Mouse (Mus musculus) hindlimb bud, embryonic 11.5 days (tissue): Measurements from ENCODE around the gene Cdh23.

ENCODE experiments used
- DNase-seq: peaks from one replicate; pipeline ENCODE4 v3.0.0-alpha.2; 2012; ENCODE audit warnings: low read depth, low spot score; ENCODE audit errors: extremely low spot score

Gene Cdh23

GRCm38 (mm10) chr10:60370601-60371061, 325.7 kb downstream of the Cdh23 start:
- DNase-seq: no peak

DNA sequence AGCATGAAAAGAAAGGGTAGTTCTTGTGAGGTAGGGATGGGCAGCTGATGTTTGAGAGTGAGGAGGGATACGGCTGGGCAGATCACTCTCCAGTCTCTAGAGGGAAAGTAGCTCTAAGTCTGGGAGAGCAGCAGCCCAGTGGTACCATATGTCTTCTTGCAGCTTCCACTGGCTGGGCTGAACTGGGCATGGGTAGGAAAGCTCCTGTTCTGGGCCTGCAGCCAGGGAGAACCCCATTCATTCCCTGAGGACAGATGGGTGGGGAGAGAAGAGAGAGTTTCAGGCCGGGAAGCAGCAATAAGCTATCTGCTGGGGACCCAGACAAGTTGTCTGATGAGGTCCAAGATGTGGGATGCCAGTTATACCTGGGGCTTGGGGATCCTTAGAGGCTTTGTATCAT, 326.2 kb downstream of the Cdh23 start:
- no peak for DNase-seq

GRCm38 (mm10) chr10:60369405-60369804, 326.9 kb downstream of the Cdh23 start:
- no peak for DNase-seq

DNA sequence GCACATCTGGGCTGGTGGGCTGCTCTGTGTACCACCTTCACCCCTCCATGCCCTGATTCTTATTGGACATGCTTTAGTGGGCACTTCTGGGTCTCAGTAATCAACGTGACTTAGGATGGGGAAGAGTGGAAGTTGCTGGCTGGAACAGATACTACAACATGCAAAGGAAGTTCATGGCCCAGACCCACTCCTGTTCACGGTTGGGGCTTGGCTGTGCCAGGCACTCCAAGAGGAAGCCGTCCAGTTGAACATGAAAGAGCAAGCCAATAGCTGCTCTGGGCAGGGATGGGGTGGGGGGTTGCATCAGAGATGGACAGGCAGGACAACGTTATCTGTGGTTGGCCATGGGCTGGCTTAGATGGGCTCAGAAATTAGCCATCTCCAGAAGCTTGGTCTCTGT, 328.4 kb downstream of the Cdh23 start:
- no peak for DNase-seq

DNA sequence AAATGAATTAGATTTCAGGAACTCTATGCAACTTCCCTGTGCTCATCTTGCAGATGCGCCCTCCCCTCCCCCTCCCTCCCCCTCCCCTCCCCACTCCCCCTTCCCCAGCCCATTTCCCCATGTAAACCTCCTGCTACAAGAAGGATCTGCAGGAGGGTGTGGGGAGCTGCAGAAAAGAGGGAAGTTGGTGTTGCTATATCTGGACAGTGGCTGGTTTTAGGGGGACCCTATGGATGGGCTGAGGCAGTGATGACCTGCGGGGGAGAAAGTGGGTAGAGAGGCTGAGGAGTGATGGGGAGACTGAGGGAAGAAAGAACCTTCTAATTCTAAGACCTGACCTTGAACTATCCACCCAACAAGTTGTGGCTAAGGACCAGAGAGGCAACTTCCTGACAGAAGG, 329.1 kb downstream of the Cdh23 start:
- no peak for DNase-seq

DNA sequence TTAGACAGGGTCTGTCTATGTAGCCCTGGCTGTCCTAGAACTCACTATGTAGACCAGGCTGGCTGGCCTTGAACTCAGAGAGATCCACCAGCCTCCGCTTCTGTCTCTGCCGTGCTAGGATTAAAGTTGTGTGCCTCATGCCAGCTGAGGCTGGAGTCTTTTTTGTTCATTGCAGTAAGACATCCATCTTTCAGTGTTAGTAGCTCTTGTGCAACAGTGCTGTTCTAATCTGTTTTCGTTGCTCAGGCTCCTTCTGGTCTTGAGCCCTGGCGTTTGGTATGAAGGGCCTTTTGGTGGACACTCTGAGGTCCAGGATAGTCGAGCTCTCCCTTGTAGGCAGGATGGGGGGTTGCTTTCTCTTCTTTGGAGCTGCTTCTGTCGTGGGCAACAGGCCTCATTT, 332.9 kb downstream of the Cdh23 start:
- DNase-seq: no peak

GRCm38 (mm10) chr10:60362310-60362628, 334.0 kb downstream of the Cdh23 start:
- no peak for DNase-seq

DNA sequence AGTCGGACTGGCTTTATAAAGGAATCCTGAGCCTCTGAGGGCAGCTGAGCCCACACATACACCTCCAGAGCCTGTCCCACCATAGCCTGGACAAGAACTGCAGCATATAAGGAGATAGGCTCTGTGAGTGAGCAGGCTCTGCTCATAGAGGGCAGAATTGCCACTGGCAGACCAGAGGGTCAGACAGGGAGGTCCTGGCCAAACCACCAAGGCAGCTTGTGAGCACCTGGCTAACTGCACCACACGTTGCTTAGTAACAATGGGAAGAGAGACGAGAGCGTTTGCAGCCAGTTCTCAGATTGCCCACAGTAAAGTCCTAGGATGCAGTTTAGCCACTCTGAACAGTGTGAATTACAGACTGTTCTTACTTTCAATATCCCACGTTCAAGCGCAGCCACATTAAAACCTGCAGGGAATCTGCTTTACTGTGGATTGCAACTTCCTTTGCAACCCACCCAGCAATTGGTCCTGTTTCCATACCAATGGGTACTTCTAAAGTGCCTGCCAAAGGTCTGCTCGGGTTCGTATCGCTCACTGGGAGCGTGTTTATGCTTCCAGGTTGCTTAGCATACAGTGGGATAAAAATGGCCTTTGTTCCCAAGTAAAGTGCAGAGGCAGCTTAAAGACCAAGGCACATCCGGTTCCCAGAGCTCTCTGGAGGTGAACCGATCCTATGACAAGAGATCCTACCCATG, 334.5 kb downstream of the Cdh23 start:
- no peak for DNase-seq

DNA sequence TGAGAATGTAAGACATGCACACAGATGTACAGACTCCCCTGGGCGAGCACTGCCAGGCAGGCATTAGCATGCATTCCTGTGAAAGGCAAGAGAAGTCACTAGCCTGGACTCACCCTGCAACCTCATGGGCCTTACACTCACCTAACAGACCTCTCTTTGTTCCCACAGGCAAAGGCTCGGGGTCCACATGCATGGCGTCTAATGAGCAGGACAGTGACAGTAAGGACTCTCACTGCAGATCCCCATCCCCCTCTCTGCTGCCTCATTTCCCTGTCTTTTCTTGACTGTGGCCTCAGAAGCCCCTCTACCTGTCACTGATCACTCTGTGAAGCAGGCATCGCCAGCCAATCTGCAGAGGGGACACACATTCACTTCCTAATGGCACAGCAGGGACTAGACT, 337.5 kb downstream of the Cdh23 start:
- DNase-seq: no peak

- no peak for DNase-seq
These were observed 338.4 kb downstream of the Cdh23 start for GRCm38 (mm10) chr10:60357901-60358300.

DNA sequence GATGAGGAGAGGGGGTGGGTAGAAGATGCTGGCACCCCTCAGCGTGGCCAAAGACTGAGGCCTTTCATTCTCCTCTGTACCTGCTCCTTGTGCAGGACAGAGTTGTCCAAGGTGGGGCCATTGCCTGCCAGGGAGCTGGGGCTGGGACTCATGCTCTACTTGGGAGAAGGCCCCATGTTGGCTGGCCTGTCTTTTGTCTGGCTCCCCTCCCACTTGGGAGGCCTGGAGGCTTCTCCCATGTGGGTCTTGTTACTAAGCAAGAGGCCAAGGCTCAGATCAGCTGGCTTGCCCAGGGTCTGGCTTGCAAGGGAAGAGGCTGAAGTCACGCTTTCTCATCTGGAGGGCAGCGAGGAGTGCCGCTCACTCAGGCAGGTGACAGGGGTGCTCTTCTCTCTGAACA, 338.8 kb downstream of the Cdh23 start:
- no peak for DNase-seq

GRCm38 (mm10) chr10:60354881-60355677, 341.2 kb downstream of the Cdh23 start:
- DNase-seq: no peak

DNA sequence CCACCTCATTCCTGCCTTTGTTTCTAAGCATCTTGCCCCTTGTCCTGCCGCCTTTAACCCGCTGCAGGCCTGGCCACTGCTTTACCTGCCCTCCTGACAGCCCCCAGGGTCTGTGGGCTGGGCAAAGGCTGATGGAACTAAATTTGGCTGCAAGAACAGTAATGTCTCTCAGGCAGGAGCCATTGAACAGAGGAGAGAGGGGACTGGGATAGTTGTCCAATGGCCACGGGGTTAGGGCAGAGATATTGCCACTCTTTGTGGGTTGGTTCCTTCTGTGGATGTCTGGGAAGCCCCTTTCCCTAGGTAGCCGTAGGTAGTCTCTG, 342.3 kb downstream of the Cdh23 start:
- no peak for DNase-seq

- no peak for DNase-seq
These were observed 342.9 kb downstream of the Cdh23 start for GRCm38 (mm10) chr10:60353241-60354002.

- no peak for DNase-seq
These were observed 344.4 kb downstream of the Cdh23 start for GRCm38 (mm10) chr10:60351761-60352455.

DNA sequence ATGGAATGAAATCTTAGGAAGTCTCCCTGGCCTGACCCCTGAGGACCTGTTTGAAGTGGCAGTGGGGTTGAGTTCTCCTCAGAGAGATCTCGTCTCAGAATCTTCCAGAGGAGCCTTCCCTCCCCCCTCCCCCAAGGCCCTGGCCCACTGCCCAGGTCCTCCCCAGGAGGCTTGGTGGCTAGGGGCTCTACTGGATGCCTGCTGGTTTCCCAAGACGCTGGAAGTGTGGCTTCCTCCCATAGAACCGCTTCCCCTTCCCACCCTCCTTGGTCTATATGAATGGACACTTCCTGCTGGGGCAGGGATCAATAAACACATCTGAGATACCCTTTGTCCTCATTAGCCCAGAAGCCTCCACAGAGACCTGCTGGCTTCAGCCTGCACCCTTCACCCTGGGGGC, 345.0 kb downstream of the Cdh23 start:
- DNase-seq: no peak

- DNase-seq: peak; percentile 70
These were observed 345.5 kb downstream of the Cdh23 start for GRCm38 (mm10) chr10:60350805-60351167.

DNA sequence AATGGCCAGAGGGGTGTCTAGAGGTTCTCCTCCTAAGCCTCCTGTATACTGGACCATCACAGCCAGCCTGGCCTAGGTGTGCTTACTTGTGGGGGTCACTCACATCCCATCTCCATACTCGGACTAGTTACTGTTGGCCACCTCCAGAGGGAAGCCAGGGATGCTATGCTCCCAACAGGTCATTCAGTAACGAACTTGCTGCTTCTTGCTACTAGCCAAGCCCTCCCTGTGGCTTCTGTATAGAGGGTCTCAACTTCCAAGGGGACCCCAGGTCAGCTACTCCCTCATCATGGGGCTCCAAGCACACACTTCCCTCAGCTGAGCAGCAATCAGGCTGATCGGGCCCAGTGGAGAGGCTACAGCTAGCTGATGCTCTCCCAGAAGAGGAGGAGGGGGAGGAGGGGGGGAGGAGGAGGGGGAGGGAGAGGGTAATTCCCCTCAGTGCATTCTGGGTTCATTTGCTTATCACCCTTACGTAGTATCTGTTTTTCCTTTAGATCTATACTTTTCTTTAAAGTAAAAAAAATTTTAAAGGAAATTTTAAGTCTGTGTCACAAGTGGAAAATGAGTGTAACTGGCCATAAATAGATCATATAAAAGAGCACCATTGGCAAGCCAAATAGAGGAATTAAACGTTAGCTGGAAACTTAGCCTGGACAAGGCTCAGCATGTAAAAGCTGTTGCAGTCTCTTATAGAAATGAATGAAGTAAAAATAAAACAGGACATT, 346.0 kb downstream of the Cdh23 start:
- DNase-seq: no peak

DNA sequence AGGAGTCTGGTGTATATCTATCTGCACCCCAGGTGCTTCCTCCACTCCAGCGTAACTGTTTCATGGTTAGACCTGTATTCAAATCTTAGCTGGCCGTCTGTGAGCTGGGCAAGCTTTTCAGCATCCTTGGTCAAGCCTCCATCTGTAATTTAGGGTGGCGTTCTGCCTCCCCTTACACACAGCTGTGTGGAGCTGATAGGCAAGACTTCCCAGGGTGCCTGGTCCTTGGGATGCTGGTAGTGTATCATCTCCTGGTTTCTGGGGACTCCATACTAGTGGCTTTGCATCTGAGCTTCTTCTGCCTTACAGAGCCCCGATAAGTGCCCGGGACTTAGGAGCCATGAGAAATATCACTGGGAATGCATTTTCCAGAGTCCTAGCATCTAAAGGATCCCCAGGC, 346.6 kb downstream of the Cdh23 start:
- DNase-seq: no peak

DNA sequence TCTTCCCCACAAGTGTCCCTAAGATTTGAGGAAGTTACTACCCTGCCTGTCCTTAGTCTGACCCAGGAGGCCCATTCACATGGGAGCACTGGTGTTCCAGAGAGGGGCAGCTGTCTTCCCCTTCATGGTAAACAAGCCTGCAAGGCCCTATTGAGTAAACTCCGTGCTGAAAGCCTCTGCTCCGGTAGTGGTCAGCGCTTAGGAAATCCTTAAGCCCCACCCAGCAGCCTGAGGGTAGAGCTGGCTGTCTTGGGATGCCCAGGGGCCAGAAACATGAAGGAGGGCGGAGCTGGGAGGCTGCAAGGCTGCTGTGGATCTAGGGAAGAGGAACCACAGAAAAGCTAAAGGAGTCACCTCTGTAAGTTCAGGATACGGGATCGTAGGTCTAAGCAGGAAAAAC, 347.2 kb downstream of the Cdh23 start:
- DNase-seq: no peak
